Mouse (Mus musculus): ENCODE measurements around the gene Cd300lf. TPM values are rescaled to one million over a fixed set of nuclear protein-coding genes. Genes with fewer than 3 reads are reported as not detected.

Gene Cd300lf
- polyA plus RNA-seq, 1 experiment from 2014 or later: not detected

- Histone ChIP-seq H3K9ac (ENCODE audit: low read length) (no peak overlapping the region; the same call in 1 of the 2 replicates), H3K9me3 (ENCODE audit: control insufficient read depth, low read length) (no peaks in the 10 kb centered on the region), H3K27ac (ENCODE audit: low read depth, low read length) (no peak overlapping the region), H3K4me1 (replicated peaks; ENCODE audit: control insufficient read depth, insufficient read depth, low read length) (peaks cover 7% of the 10 kb centered on the region; the same call in 1 of the 2 replicates), H3K27me3 (ENCODE audit: control insufficient read depth, insufficient read depth, low read length) (no peaks in the 10 kb centered on the region), H3K36me3 (ENCODE audit: control insufficient read depth, insufficient read depth, low read length) (no peaks in the 10 kb centered on the region), H3K4me2 (ENCODE audit: low read depth, low read length, severe bottlenecking) (peak overlapping the region; percentile 3; the same call in 1 of the 2 replicates), H3K4me3 (ENCODE audit: low read depth, low read length) (no peak overlapping the region)
- WGBS: 6% methylated on average over 9 of the region's 9 CpGs
- ATAC-seq (replicated peaks; ENCODE audit: low FRiP score) (no peak), DNase-seq (ENCODE audit: low spot score) (no peak)
Observed at GRCm38 (mm10) chr11:115071015-115071551, 62.7 kb downstream of the Cd300lf start.

GRCm38 (mm10) chr11:115066768-115067167 is 67.0 kb downstream of the Cd300lf start:
- Histone ChIP-seq H3K4me3 (ENCODE audit: low read depth, low read length) (no peak overlapping the region), H3K36me3 (ENCODE audit: control insufficient read depth, insufficient read depth, low read length) (no peaks in the 10 kb centered on the region), H3K4me2 (ENCODE audit: low read depth, low read length, severe bottlenecking) (no peak overlapping the region), H3K9ac (ENCODE audit: low read length) (no peak overlapping the region), H3K9me3 (ENCODE audit: control insufficient read depth, low read length) (no peaks in the 10 kb centered on the region), H3K4me1 (replicated peaks; ENCODE audit: control insufficient read depth, insufficient read depth, low read length) (peaks cover 5% of the 10 kb centered on the region; the same call in 1 of the 2 replicates), H3K27me3 (ENCODE audit: control insufficient read depth, insufficient read depth, low read length) (no peaks in the 10 kb centered on the region), H3K27ac (ENCODE audit: low read depth, low read length) (no peak overlapping the region)
- 82% methylated on average over 6 of the region's 6 CpGs for WGBS
- DNase-seq (ENCODE audit: low spot score) (no peak), ATAC-seq (replicated peaks; ENCODE audit: low FRiP score) (no peak)

Other genes starting within 250 kb of the Cd300lf start
- 0.35 and 0.64 TPM in 2 replicates for gene Cd300a, start 244.0 kb downstream of the Cd300lf start, polyA plus RNA-seq (2014; fragmentation: Nextera tagmentation; extraction: Ambion mirVana)
- gene Cd300lb, start 199.6 kb downstream of the Cd300lf start, polyA plus RNA-seq (2014; fragmentation: Nextera tagmentation; extraction: Ambion mirVana): 0.15 TPM in 1 of 2 replicates, not detected in the other
- gene Cd300c, start 164.8 kb downstream of the Cd300lf start, polyA plus RNA-seq (2014; fragmentation: Nextera tagmentation; extraction: Ambion mirVana): not detected in 2 replicates
- gene Cd300ld, start 144.1 kb downstream of the Cd300lf start, polyA plus RNA-seq (2014; fragmentation: Nextera tagmentation; extraction: Ambion mirVana): not detected in 2 replicates
- gene Cd300c2, start 132.1 kb downstream of the Cd300lf start, polyA plus RNA-seq (2014; fragmentation: Nextera tagmentation; extraction: Ambion mirVana): 0.65 and 0.77 TPM in 2 replicates
- gene Cd300ld2, start 117.8 kb downstream of the Cd300lf start, polyA plus RNA-seq (2014; fragmentation: Nextera tagmentation; extraction: Ambion mirVana): not detected in 2 replicates
- gene Cd300ld4, start 107.0 kb downstream of the Cd300lf start, polyA plus RNA-seq (2014; fragmentation: Nextera tagmentation; extraction: Ambion mirVana): not detected in 2 replicates
- gene Cd300ld5, start 96.2 kb downstream of the Cd300lf start, polyA plus RNA-seq (2014; fragmentation: Nextera tagmentation; extraction: Ambion mirVana): not detected in 2 replicates
- not detected in 2 replicates for gene Cd300ld3, start 85.6 kb downstream of the Cd300lf start, polyA plus RNA-seq (2014; fragmentation: Nextera tagmentation; extraction: Ambion mirVana)
- not detected in 2 replicates for gene Cd300e, start 71.8 kb downstream of the Cd300lf start, polyA plus RNA-seq (2014; fragmentation: Nextera tagmentation; extraction: Ambion mirVana)
- gene Rab37, start 42.6 kb downstream of the Cd300lf start, polyA plus RNA-seq (2014; fragmentation: Nextera tagmentation; extraction: Ambion mirVana): 0.83 and 0.98 TPM in 2 replicates
- 34.3 and 35.2 TPM in 2 replicates for gene Slc9a3r1, start 29.3 kb upstream of the Cd300lf start, polyA plus RNA-seq (2014; fragmentation: Nextera tagmentation; extraction: Ambion mirVana)
- 8.8 and 9.2 TPM in 2 replicates for gene Tmem104, start 53.5 kb upstream of the Cd300lf start, polyA plus RNA-seq (2014; fragmentation: Nextera tagmentation; extraction: Ambion mirVana)
- 13.8 and 16.0 TPM in 2 replicates for gene Nat9, start 53.9 kb upstream of the Cd300lf start, polyA plus RNA-seq (2014; fragmentation: Nextera tagmentation; extraction: Ambion mirVana)
- 0.12 TPM in 1 of 2 replicates, not detected in the other for gene Grin2c, start 133.3 kb upstream of the Cd300lf start, polyA plus RNA-seq (2014; fragmentation: Nextera tagmentation; extraction: Ambion mirVana)
- 13.8 and 15.6 TPM in 2 replicates for gene Fdxr, start 143.1 kb upstream of the Cd300lf start, polyA plus RNA-seq (2014; fragmentation: Nextera tagmentation; extraction: Ambion mirVana)
- gene Fads6, start 163.7 kb upstream of the Cd300lf start, polyA plus RNA-seq (2014; fragmentation: Nextera tagmentation; extraction: Ambion mirVana): 0.25 and 0.45 TPM in 2 replicates
- not detected in 2 replicates for gene Otop2, start 173.2 kb upstream of the Cd300lf start, polyA plus RNA-seq (2014; fragmentation: Nextera tagmentation; extraction: Ambion mirVana)
- not detected in 2 replicates for gene Ush1g, start 188.0 kb upstream of the Cd300lf start, polyA plus RNA-seq (2014; fragmentation: Nextera tagmentation; extraction: Ambion mirVana)
- not detected in 2 replicates for gene Otop3, start 200.7 kb upstream of the Cd300lf start, polyA plus RNA-seq (2014; fragmentation: Nextera tagmentation; extraction: Ambion mirVana)
- gene Hid1, start 233.8 kb upstream of the Cd300lf start, polyA plus RNA-seq (2014; fragmentation: Nextera tagmentation; extraction: Ambion mirVana): 22.3 and 26.0 TPM in 2 replicates
- gene Cdr2l, start 247.9 kb upstream of the Cd300lf start, polyA plus RNA-seq (2014; fragmentation: Nextera tagmentation; extraction: Ambion mirVana): 29.0 and 29.7 TPM in 2 replicates